Mouse (Mus musculus): ENCODE results near the gene Lhfp. TPM values are rescaled to one million over a fixed set of nuclear protein-coding genes. Genes with fewer than 3 reads are reported as not detected.

The Lhfp gene
- polyA plus RNA-seq, 1 experiment: 17.8 TPM

- no peaks in the 10 kb centered on the region for H3K79me2 ChIP-seq (ENCODE audit: control insufficient read depth, insufficient read depth)
- peaks cover 37% of the 10 kb centered on the region for H3K36me3 ChIP-seq (ENCODE audit: control insufficient read depth, insufficient read depth)
- no peak overlapping the region for H3ac ChIP-seq (ENCODE audit: control insufficient read depth, insufficient read length)
- TF ChIP-seq POLR2AphosphoS2 (IDR thresholded peaks at IDR 0.05; ENCODE audit: insufficient read length, low read depth) (no peak), MYOD1 (IDR thresholded peaks at IDR 0.05; ENCODE audit: control insufficient read depth in 1 of 3, insufficient read length in 2 of 3, low read depth in 2 of 3) (no peak)
- H3K4me3 ChIP-seq: no peak overlapping the region
- no peak overlapping the region for H3K4me2 ChIP-seq (ENCODE audit: low read depth)
- no peaks in the 10 kb centered on the region for H3K27me3 ChIP-seq (ENCODE audit: control insufficient read depth, insufficient read depth, insufficient read length)
These were observed 33.9 kb upstream of the Lhfp start for GRCm38 (mm10) chr3:53007411-53007810.

- Histone ChIP-seq H3K4me3 (peak within 1 kb of the TSS; percentile 86), H3ac (ENCODE audit: control insufficient read depth, insufficient read length) (peak within 1 kb of the TSS; percentile 8), H3K27me3 (ENCODE audit: control insufficient read depth, insufficient read depth, insufficient read length) (no peaks in the 10 kb centered on the region), H3K36me3 (ENCODE audit: control insufficient read depth, insufficient read depth) (peaks cover 12% of the 10 kb centered on the region), H3K4me2 (ENCODE audit: low read depth) (peak within 1 kb of the TSS; percentile 91), H3K79me2 (ENCODE audit: control insufficient read depth, insufficient read depth) (no peaks in the 10 kb centered on the region)
- TF ChIP-seq POLR2A (IDR thresholded peaks at IDR 0.05; ENCODE audit: insufficient read length, low read depth): peak; percentile 98
- no peak for TF ChIP-seq REST (IDR thresholded peaks at IDR 0.05; ENCODE audit: insufficient read depth, insufficient read length)
- TF ChIP-seq MYOG (IDR thresholded peaks at IDR 0.05; ENCODE audit: control insufficient read depth in 1 of 3, insufficient read depth in 1 of 3, insufficient read length in 2 of 3, low read depth in 2 of 3): peak in 1 of 3 experiments; percentile 30
- TF ChIP-seq POLR2AphosphoS2 (IDR thresholded peaks at IDR 0.05; ENCODE audit: insufficient read length, low read depth): peak; percentile 88
- TF ChIP-seq MYOD1 (IDR thresholded peaks at IDR 0.05; ENCODE audit: control insufficient read depth in 1 of 3, insufficient read length in 2 of 3, low read depth in 2 of 3): peak in 1 of 3 experiments; percentile 36
- no peak for TF ChIP-seq TCF12 (IDR thresholded peaks at IDR 0.05; ENCODE audit: insufficient read depth, poor library complexity, severe bottlenecking)
- TF ChIP-seq E2F4 (IDR thresholded peaks at IDR 0.05; ENCODE audit: insufficient read depth): peak; percentile 47
These were observed 24.6 kb upstream of the Lhfp start, which contains the start of gene Cog6 for GRCm38 (mm10) chr3:53016436-53017340. Gene Cog6, minus strand, starts transcription at chr3:53017237.

- Histone ChIP-seq H3ac (ENCODE audit: control insufficient read depth, insufficient read length) (no peak overlapping the region), H3K4me3 (no peak overlapping the region), H3K4me2 (ENCODE audit: low read depth) (no peak overlapping the region), H3K79me2 (ENCODE audit: control insufficient read depth, insufficient read depth) (no peaks in the 10 kb centered on the region), H3K27me3 (ENCODE audit: control insufficient read depth, insufficient read depth, insufficient read length) (no peaks in the 10 kb centered on the region), H3K36me3 (ENCODE audit: control insufficient read depth, insufficient read depth) (no peaks in the 10 kb centered on the region)
- no peak for TF ChIP-seq SRF (IDR thresholded peaks at IDR 0.05; ENCODE audit: control insufficient read depth, insufficient read length, low read depth)
- TF ChIP-seq POLR2AphosphoS2 (IDR thresholded peaks at IDR 0.05; ENCODE audit: insufficient read length, low read depth): no peak
These were observed 14.0 kb upstream of the Lhfp start for GRCm38 (mm10) chr3:53027333-53027732.

- H3ac ChIP-seq (ENCODE audit: control insufficient read depth, insufficient read length): no peak overlapping the region
- no peak for TF ChIP-seq REST (IDR thresholded peaks at IDR 0.05; ENCODE audit: insufficient read depth, insufficient read length)
- H3K27me3 ChIP-seq (ENCODE audit: control insufficient read depth, insufficient read depth, insufficient read length): no peaks in the 10 kb centered on the region
- no peak overlapping the region for H3K4me2 ChIP-seq (ENCODE audit: low read depth)
- no peak overlapping the region for H3K4me3 ChIP-seq
- H3K79me2 ChIP-seq (ENCODE audit: control insufficient read depth, insufficient read depth): no peaks in the 10 kb centered on the region
- H3K36me3 ChIP-seq (ENCODE audit: control insufficient read depth, insufficient read depth): no peaks in the 10 kb centered on the region
These were observed 12.3 kb upstream of the Lhfp start for GRCm38 (mm10) chr3:53029046-53029445.

- Histone ChIP-seq H3K4me2 (ENCODE audit: low read depth) (no peak overlapping the region), H3K36me3 (ENCODE audit: control insufficient read depth, insufficient read depth) (no peaks in the 10 kb centered on the region), H3K27me3 (ENCODE audit: control insufficient read depth, insufficient read depth, insufficient read length) (no peaks in the 10 kb centered on the region), H3K4me3 (no peak overlapping the region), H3ac (ENCODE audit: control insufficient read depth, insufficient read length) (no peak overlapping the region), H3K79me2 (ENCODE audit: control insufficient read depth, insufficient read depth) (no peaks in the 10 kb centered on the region)
- TF ChIP-seq SRF (IDR thresholded peaks at IDR 0.05; ENCODE audit: control insufficient read depth, insufficient read length, low read depth) (no peak), POLR2AphosphoS2 (IDR thresholded peaks at IDR 0.05; ENCODE audit: insufficient read length, low read depth) (no peak), MYOD1 (IDR thresholded peaks at IDR 0.05; ENCODE audit: control insufficient read depth in 1 of 3, insufficient read length in 2 of 3, low read depth in 2 of 3) (no peak), USF1 (IDR thresholded peaks at IDR 0.05; ENCODE audit: low read depth) (no peak), TCF12 (IDR thresholded peaks at IDR 0.05; ENCODE audit: insufficient read depth, poor library complexity, severe bottlenecking) (no peak), POLR2A (IDR thresholded peaks at IDR 0.05; ENCODE audit: insufficient read length, low read depth) (no peak), MAX (IDR thresholded peaks at IDR 0.05; ENCODE audit: low read depth) (no peak), CEBPB (IDR thresholded peaks at IDR 0.05; ENCODE audit: insufficient read depth, poor library complexity, severe bottlenecking) (no peak), TCF3 (IDR thresholded peaks at IDR 0.05; ENCODE audit: insufficient read length, low read depth) (no peak), E2F4 (IDR thresholded peaks at IDR 0.05; ENCODE audit: insufficient read depth) (no peak), MYOG (IDR thresholded peaks at IDR 0.05; ENCODE audit: control insufficient read depth in 1 of 3, insufficient read depth in 1 of 3, insufficient read length in 2 of 3, low read depth in 2 of 3) (no peak), REST (IDR thresholded peaks at IDR 0.05; ENCODE audit: insufficient read depth, insufficient read length) (no peak)
These were observed 9.7 kb upstream of the Lhfp start for GRCm38 (mm10) chr3:53031586-53031985.

All from myocyte (in vitro differentiated cells).